ENCODE assay signal across 20 mouse cellular contexts in the genomic region with DNA sequence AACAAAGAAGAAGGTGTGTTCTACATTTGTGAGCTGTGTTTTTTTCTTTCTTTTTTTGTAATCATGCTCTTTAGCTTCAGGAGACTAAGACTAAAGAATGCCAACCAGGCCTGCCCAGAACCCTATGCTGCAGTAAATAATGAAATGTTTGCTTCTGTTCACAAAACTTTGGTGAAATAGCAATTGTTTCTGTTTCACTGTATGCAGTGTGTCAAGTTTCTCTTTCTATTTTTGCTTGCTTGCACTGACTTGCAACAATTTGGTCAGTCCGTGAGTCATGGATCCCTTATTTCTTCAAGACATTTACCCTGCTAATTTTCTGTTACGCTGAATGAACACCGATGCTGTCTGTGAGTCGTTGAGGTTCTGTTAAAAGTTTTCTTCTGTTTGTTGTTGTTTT.
DNase-seq lines count a peak whose midpoint lies in the region; TF ChIP-seq lines count a peak whose summit lies in the region.
"Had no signal": no experiment of that assay in that cellular context is flagged by ENCODE, and none has a peak within 500 bp of the region (broad histone marks: within the 10 kb centered on the region; RNA-seq: fewer than 3 reads in every experiment).

No protein-coding gene starts in this region.

- H3K4me3 ChIP-seq in CH12.LX (replicated peaks in 1 of 3; ENCODE audit: low read depth in 2 of 3, low read length in 2 of 3, poor library complexity in 1 of 3) = peak overlapping the region in 1 of 3 experiments; percentile 43
- no peak overlapping the region for H3K4me3 ChIP-seq in myocyte

- H3K9ac ChIP-seq in CH12.LX (ENCODE audit: insufficient read depth, low read depth) = peak overlapping the region; percentile 35

- no peak for TF ChIP-seq RAD21 in CH12.LX (IDR thresholded peaks at IDR 0.05; ENCODE audit: low read depth, low read length)

- H3ac ChIP-seq in myocyte (ENCODE audit: control insufficient read depth, insufficient read length) = no peak overlapping the region

- H3K9me3 ChIP-seq in CH12.LX (replicated peaks; ENCODE audit: low read length) = no peaks in the 10 kb centered on the region
- H3K9me3 ChIP-seq: G1E had no signal

- H3K27me3 ChIP-seq in CH12.LX (replicated peaks) (no peaks in the 10 kb centered on the region), myocyte (ENCODE audit: control insufficient read depth, insufficient read depth, insufficient read length) (no peaks in the 10 kb centered on the region)
- H3K27me3 ChIP-seq: Patski had no signal

- no peak overlapping the region for H3K27ac ChIP-seq in CH12.LX (ENCODE audit: insufficient read depth, low read depth)

- TF ChIP-seq EP300 in CH12.LX (IDR thresholded peaks at IDR 0.05; ENCODE audit: low read length) = peak; percentile 41; the same call in 1 of the 2 replicates

- H3K36me3 ChIP-seq in CH12.LX (replicated peaks in 1 of 2; ENCODE audit: control insufficient read depth in 1 of 2, insufficient read depth in 1 of 2, low read length in 1 of 2) (no peaks in the 10 kb centered on the region), myocyte (ENCODE audit: control insufficient read depth, insufficient read depth) (no peaks in the 10 kb centered on the region)
- H3K36me3 ChIP-seq: G1E had no signal

- no peak for TF ChIP-seq CTCF in CH12.LX (conservative IDR thresholded peaks at IDR 0.05 in 1 of 2, IDR thresholded peaks at IDR 0.05 in 1 of 2; ENCODE audit: low read depth in 2 of 2, low read length in 2 of 2)

- H3K4me2 ChIP-seq in CH12.LX (ENCODE audit: insufficient read depth, low read depth, poor library complexity, severe bottlenecking) (peak overlapping the region; percentile 64), myocyte (ENCODE audit: low read depth) (peak overlapping the region; percentile 18)

- no peaks in the 10 kb centered on the region for H3K79me2 ChIP-seq in CH12.LX (replicated peaks; ENCODE audit: control insufficient read depth, extremely low read depth, insufficient read depth, poor library complexity, severe bottlenecking)
- H3K79me2 ChIP-seq in myocyte (ENCODE audit: control insufficient read depth, insufficient read depth) = no peaks in the 10 kb centered on the region

- H3K4me1 ChIP-seq in CH12.LX (ENCODE audit: control insufficient read depth in 1 of 2, insufficient read depth in 2 of 2) = no peaks in the 10 kb centered on the region

- in situ Hi-C loops in CH12.LX (cut with MboI; ENCODE audit: low pct_ligation_motif_present, low pct_unique_long_range_greater_than_20kb, low sequenced_read_pairs) = no loop called here

- DNase-seq in CH12.LX (ENCODE audit: extremely low read depth) (no peak), NIH3T3 (ENCODE audit: low read depth) (peak; percentile 4)
- DNase-seq in lung, adult 18-20 months = no peak
- no peak for DNase-seq in yolk sac, embryonic 10.5 days (ENCODE audit: low spot score)
- DNase-seq in left cerebral cortex, adult 11 months (ENCODE audit: low spot score) = no peak
- DNase-seq: adrenal gland, adult 2 months; adrenal gland, adult 8-10 months; adrenal gland, postnatal 10 days; adrenal gland, postnatal 14 days; adrenal gland, postnatal 25 days; adrenal gland, postnatal 36 days; B cell, adult 2 months; cerebellum, adult 11 months; cerebellum, adult 11-12 months; cerebellum, adult 18-20 months; cerebellum, adult 2 months; cerebellum, adult 8-10 months had no signal

- dilution Hi-C loops in CH12.LX (cut with MboI; ENCODE audit: extremely low pct_ligation_motif_present, extremely low pct_unique_long_range_greater_than_20kb, low sequenced_read_pairs) = no loop called here

- TF ChIP-seq POLR2A in CH12.LX (IDR thresholded peaks at IDR 0.05; ENCODE audit: low read depth, low read length) (no peak), myocyte (IDR thresholded peaks at IDR 0.05; ENCODE audit: insufficient read length, low read depth) (no peak)

TF ChIP-seq in CH12.LX, 34 proteins besides CTCF, POLR2A, EP300 and RAD21 (continues in another document):
- peak; percentile 65 for TF ChIP-seq IRF4 (IDR thresholded peaks at IDR 0.05; ENCODE audit: low read depth, low read length)
- no peak for TF ChIP-seq SMC3 (IDR thresholded peaks at IDR 0.05; ENCODE audit: low read depth, low read length)
- TF ChIP-seq CHD2 (IDR thresholded peaks at IDR 0.05; ENCODE audit: low read length) = no peak
- TF ChIP-seq CHD1 (IDR thresholded peaks at IDR 0.05; ENCODE audit: low read depth, low read length) = peak; percentile 72; the same call in 1 of the 2 replicates
- TF ChIP-seq ZMIZ1 (IDR thresholded peaks at IDR 0.05; ENCODE audit: low read depth, low read length) = no peak
- TF ChIP-seq HCFC1 (IDR thresholded peaks at IDR 0.05; ENCODE audit: low read depth, low read length) = no peak
- no peak for TF ChIP-seq SIN3A (IDR thresholded peaks at IDR 0.05; ENCODE audit: low read length)
- no peak for TF ChIP-seq POLR2AphosphoS2 (IDR thresholded peaks at IDR 0.05; ENCODE audit: low read depth, low read length)
- no peak for TF ChIP-seq USF2 (conservative IDR thresholded peaks at IDR 0.05; ENCODE audit: low read depth, low read length)
- TF ChIP-seq MEF2A (IDR thresholded peaks at IDR 0.05; ENCODE audit: borderline replicate concordance, low read depth, low read length) = peak; percentile 69; the same call in 1 of the 2 replicates
- no peak for TF ChIP-seq TBP (conservative IDR thresholded peaks at IDR 0.05; ENCODE audit: low read depth, low read length)
- no peak for TF ChIP-seq ZNF384 (IDR thresholded peaks at IDR 0.05; ENCODE audit: low read depth, low read length)
- TF ChIP-seq PAX5 (IDR thresholded peaks at IDR 0.05; ENCODE audit: low read length) = no peak
- TF ChIP-seq MAZ (IDR thresholded peaks at IDR 0.05; ENCODE audit: low read depth, low read length) = no peak
- TF ChIP-seq JUND (conservative IDR thresholded peaks at IDR 0.05; ENCODE audit: low read depth, low read length) = no peak
- no peak for TF ChIP-seq E2F4 (IDR thresholded peaks at IDR 0.05; ENCODE audit: insufficient replicate concordance, low read depth, low read length)
- no peak for TF ChIP-seq JUN (IDR thresholded peaks at IDR 0.05; ENCODE audit: insufficient read depth, low read depth, low read length)
- TF ChIP-seq MXI1 (IDR thresholded peaks at IDR 0.05; ENCODE audit: low read depth, low read length) = no peak
- no peak for TF ChIP-seq ETS1 (conservative IDR thresholded peaks at IDR 0.05; ENCODE audit: low read depth, low read length)
- TF ChIP-seq RCOR1 (conservative IDR thresholded peaks at IDR 0.05; ENCODE audit: low read depth, low read length) = no peak
- TF ChIP-seq ELF1 (IDR thresholded peaks at IDR 0.05; ENCODE audit: low read depth, low read length) = no peak
- no peak for TF ChIP-seq NRF1 (IDR thresholded peaks at IDR 0.05; ENCODE audit: low read depth, low read length)
- no peak for TF ChIP-seq USF1 (IDR thresholded peaks at IDR 0.05; ENCODE audit: low read depth, low read length)
- no peak for TF ChIP-seq KAT2A (IDR thresholded peaks at IDR 0.05; ENCODE audit: insufficient replicate concordance, low read length)
- TF ChIP-seq MYC (IDR thresholded peaks at IDR 0.05; ENCODE audit: low read depth, low read length) = no peak
- 0 out of 2 replicates have a peak, but pooled peaks have one; percentile 26 for TF ChIP-seq MAFK (IDR thresholded peaks at IDR 0.05; ENCODE audit: insufficient replicate concordance, low read length)

TF ChIP-seq in myocyte, 11 proteins besides CTCF, POLR2A, EP300 and RAD21:
- no peak for TF ChIP-seq POLR2AphosphoS2 (IDR thresholded peaks at IDR 0.05; ENCODE audit: insufficient read length, low read depth)
- no peak for TF ChIP-seq USF1 (IDR thresholded peaks at IDR 0.05; ENCODE audit: low read depth)
- TF ChIP-seq E2F4 (IDR thresholded peaks at IDR 0.05; ENCODE audit: insufficient read depth) = no peak
- TF ChIP-seq TCF3 (IDR thresholded peaks at IDR 0.05; ENCODE audit: insufficient read length, low read depth) = no peak
- TF ChIP-seq REST (IDR thresholded peaks at IDR 0.05; ENCODE audit: insufficient read depth, insufficient read length) = no peak
- no peak for TF ChIP-seq CEBPB (IDR thresholded peaks at IDR 0.05; ENCODE audit: insufficient read depth, poor library complexity, severe bottlenecking)
- TF ChIP-seq MAX (IDR thresholded peaks at IDR 0.05; ENCODE audit: low read depth) = no peak
- TF ChIP-seq SRF (IDR thresholded peaks at IDR 0.05; ENCODE audit: control insufficient read depth, insufficient read length, low read depth) = no peak
- no peak for TF ChIP-seq MYOD1 (IDR thresholded peaks at IDR 0.05; ENCODE audit: control insufficient read depth in 1 of 3, insufficient read length in 2 of 3, low read depth in 2 of 3)
- TF ChIP-seq MYOG (IDR thresholded peaks at IDR 0.05; ENCODE audit: control insufficient read depth in 1 of 3, insufficient read depth in 1 of 3, insufficient read length in 2 of 3, low read depth in 2 of 3) = no peak
- no peak for TF ChIP-seq TCF12 (IDR thresholded peaks at IDR 0.05; ENCODE audit: insufficient read depth, poor library complexity, severe bottlenecking)
